Mouse (Mus musculus) brain, adult 2 months (tissue): Measurements from ENCODE around the gene Edc3.
"Not testable (repeated sequence)": the region's sequence is repeated elsewhere in the genome, so short reads cannot be mapped to it uniquely, and the experiment has no call there.

ENCODE experiments used
- DNase-seq: peaks from one replicate; pipeline ENCODE4 v3.0.0; 2011; ENCODE audit warnings: low read depth, low spot score

Gene Edc3

DNA sequence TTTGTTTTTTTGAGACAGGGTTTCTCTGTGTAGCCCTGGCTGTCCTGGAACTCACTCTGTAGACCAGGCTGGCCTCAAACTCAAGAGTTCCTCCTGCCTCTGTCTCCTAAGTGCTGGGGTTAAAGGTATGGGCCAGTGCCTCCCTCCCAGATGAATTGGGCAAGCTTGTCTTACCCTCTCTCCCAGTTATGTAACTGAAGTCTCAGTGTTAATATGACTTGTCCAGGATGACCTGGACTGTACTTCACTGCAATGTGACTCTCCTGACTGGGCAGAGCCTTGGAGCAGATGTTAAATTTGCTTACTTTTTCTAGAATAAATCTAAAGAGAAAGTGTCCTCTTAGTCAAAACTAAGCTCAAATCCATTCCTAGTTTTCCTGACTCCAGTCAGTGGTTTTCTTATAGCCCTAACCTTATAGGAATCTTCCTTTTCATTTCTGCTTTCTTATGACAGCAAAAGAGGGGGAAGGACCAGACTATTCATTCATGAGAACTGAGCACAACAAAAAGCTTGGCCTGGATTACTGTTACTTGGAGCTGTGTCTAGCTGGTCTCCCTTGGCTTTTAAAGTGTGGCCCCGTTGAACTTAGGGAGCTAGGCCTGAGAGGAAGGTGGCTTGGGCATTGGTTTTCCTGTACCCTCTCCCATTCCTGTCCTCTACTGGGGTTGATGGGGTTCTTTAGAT, 9.7 kb upstream of the Edc3 start:
- DNase-seq: peak; percentile 73

DNA sequence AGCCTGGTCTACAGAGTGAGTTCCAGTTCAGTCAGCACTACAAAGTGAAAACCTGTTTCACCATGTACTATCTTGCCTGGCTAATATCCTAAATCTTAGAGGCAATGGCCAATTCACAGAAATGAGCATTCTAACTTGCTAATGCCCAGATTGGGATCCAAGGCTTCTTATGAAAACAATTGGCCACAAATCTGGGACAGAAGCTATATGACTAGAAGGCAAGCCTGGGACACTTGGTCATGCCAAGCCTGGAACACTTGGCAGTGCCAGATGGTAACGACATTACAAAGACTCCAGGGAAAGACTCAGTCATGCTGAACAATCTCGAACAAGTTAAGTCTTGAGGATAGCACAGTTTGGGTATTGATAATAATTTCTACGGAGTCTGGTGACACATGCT, 1.8 kb upstream of the Edc3 start:
- peak; percentile 12 for DNase-seq

DNA sequence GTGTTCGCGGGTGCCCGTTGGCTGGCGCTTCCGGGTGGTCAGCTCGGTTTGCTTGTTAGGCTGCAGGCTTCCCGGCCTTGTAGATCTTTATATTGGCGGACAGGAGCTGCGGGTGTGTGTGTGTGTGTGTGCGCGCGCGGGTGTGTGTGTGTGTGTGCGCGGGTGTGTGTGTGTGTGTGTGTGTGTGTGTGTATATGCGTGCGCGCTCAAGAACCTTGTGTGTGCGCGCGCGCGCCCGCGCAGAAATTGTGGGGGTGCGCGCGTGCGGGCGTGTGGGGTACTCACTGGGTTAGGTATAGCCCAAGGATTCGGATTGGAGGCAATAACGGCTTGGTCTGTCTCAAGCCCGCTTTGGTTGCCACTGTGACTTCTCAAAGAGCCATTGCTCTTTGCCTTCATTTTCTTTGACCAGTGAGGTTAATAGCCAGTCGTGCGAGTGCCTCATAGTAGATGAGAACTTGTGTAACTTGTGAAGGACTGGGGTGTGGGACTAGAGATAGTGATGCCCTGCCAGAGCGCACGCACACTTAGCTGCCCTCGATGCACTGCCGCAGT, 457 bp downstream of the Edc3 start:
- peak; percentile 74 for DNase-seq

DNA sequence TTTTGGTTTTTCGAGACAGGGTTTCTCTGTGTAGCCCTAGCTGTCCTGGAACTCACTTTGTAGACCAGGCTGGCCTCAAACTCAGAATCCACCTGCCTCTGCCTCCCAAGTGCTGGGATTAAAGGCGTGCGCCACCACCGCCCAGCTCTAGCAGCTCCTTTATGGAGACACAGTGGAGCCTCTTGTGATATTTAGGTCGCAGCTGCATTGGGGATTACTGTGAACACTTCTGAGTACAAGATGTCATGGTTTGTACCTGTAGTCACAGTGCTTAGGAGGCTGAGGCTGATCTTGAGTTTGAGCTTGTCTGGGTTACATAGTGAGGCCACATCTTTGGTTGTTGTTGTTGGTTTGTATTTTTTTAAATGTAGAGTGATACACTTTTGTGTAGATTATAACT, 1.9 kb downstream of the Edc3 start:
- not testable (repeated sequence) for DNase-seq

DNA sequence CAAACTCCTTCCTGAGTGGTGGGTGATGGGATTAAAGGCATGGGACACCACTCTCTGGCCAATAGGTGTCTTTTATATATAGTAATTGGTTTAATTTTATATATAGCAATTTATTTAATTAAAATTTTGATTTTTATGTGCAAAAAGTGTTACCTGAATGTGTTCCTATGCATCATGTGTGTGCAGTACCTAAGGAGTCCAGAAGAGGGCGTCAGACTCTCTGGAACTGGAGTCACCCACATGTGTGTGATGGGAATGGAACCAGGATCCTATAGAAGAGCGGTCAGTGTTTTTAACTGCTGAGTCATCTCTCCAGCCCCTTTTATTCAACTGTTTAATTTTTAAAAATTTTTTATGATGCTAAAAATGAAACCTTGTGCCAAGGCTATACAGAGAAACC, 3.9 kb downstream of the Edc3 start:
- no peak for DNase-seq

DNA sequence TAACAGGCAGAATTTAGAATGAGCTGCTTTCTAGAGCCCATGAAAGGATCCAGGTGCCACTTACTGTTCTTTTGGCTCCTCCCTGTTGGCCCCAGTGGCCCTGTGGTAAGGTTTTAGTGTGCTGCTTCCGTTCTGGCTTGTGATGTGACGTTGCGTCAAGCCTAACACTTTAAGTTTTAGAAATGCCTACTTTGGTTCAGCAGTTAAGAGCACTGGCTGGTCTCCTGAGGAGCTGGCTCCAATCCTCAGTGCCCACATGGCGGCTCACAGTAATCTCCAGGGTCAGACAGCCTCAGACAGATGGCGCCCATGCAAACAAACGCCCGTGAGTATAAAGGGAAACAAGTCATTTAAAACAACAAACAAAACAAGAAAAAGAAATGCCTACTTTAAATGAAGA, 10.1 kb downstream of the Edc3 start:
- peak; percentile 75 for DNase-seq

DNA sequence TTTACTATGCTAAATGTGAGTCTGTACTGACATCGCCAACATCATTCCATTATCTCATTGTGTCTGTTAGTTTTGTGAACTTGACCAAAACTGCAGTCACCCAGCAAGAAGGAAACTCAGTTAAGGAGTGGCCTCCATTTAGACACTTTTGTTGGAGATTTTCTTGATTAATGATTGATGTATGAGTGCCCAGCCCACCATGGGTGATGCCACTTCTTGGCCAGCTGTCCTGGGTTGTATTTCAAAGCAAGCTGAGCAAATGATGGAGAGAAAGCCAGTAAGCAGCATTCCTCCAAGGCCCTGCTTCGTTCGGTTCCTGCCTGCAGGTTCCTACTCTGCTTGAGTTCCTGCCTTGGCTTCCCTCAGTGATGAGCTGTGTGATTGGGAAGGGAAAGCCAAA, 12.4 kb downstream of the Edc3 start:
- DNase-seq: no peak

DNA sequence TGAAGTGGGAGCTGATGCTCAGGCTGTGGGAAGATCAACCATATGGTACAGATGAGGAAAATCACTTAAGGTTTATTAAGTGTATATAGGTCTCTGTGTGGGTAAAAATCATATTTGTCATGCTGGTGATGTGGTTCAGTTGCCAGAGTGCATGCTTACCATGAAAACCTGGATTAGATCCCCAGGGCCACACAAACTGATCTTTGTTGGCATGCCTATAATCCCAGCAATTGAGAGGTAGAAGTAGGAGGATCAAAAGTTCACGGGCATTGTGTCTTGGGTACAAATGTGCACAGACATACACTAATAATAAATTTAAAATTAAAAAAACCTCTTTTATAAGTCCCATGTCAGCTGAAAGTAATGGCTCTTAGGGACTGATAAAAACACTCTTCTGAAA, 14.0 kb downstream of the Edc3 start:
- no peak for DNase-seq

DNA sequence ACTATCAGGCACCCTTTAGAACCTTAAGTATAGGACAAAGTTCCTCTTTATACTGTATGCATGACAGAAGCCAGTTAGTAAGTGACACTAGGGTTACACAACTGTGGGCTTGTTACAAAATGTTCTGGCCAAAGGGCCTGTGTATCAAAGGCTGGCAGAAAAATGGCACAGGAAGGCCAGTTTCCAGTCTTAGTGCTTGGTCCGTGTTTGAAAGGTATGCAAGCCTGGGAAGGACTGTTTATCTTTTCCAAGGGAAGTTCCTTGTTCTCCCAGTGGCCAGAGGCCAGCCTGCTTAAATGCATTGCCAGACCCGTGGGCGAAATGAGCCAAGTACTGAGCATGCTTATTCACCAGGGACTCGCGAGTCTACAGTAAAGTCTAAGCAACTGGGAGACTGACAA, 15.0 kb downstream of the Edc3 start:
- DNase-seq: peak; percentile 80

DNA sequence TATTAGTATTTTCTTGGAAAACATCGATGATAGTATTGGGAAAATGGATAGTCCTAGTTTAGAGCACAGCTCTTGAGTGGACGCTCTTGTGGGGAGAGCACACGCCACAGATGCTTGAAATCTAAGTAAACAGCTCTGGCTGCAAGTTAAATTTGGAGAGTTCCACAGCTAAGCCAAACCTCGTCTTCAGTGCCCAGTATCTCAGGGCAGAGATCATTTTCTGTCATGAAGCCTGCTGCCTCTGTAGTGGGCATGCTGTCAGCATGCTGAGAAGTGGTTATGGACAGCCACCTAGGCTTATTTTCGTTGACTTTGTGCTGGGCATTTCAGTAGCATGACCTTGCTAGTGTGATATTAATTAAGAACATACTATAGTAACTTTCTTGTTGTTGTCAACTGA, 15.5 kb downstream of the Edc3 start:
- DNase-seq: peak; percentile 25

DNA sequence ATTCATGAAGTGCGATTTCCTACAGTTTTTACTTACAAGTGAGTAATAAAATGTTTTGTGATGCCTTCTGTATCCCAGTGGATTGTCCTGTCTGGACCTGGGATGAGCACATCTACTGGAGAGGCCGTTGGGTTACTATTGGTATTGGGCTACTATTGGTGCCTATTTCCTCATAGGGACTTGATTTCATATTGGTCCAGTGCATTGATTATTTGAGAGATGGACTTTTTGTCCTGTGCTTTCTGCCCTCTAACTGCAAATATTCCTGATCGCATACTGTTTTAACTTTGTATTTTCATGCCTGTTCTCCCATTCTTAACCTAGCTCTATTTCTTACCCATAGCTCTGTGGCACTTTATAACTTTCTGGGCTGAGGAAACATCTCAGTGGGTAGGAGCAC, 16.4 kb downstream of the Edc3 start:
- DNase-seq: no peak

DNA sequence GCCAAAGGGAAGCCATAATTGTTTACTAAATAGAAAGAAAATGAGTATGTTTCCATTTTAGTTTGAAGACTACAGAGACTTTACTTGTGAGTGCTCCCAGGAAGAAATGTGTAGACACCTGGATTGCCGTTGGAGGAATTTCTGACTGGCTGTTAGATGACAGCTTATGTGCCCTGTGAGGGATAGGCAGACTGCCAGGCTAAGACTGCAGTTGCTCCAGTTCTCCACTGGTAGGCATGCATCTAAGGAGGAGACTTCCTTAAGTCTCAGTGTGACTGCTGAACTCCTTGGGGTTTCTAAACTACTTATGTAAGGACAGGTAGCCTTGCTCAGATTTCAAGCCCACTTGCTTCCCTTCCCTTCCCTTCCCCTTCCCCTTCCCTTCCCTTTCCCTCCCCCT, 20.0 kb downstream of the Edc3 start:
- peak; percentile 84 for DNase-seq

DNA sequence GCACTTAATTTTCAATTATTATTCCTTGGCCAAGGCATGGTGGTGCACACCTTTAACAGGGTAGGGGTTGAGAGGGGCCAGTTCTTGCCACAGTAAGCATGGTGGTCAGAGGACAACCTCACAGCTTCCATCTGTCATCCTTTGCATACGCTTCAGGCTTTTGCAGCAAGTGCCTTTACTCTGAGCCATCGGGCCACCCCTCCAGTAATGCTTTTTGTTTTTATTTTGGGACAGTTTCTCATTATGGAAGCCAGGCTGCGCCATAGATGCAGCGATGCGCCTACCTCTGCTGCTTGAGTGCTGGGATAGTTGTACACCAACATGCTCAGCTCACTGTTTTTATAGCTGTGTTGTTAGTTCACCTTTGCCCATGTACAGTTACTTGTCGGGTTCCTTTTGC, 25.3 kb downstream of the Edc3 start:
- no peak for DNase-seq

DNA sequence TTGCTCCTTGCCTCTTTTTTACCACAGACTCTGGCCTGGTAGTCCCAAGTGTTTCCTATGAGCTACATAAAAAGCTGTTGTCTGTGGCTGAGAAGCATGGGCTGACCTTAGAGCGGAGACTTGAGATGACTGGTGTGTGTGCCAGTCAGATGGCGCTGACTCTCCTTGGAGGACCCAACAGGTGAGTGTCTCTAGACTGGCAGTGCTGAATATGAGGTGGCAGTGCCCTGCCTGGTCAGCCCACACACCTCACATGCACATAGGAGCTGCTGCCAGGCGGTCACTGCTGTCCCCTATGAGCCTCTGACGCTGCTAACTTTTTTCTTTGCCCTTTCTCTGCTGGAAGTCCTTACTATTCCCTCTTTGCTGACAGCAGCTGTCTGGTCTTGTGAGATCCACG, 31.5 kb downstream of the Edc3 start:
- no peak for DNase-seq

DNA sequence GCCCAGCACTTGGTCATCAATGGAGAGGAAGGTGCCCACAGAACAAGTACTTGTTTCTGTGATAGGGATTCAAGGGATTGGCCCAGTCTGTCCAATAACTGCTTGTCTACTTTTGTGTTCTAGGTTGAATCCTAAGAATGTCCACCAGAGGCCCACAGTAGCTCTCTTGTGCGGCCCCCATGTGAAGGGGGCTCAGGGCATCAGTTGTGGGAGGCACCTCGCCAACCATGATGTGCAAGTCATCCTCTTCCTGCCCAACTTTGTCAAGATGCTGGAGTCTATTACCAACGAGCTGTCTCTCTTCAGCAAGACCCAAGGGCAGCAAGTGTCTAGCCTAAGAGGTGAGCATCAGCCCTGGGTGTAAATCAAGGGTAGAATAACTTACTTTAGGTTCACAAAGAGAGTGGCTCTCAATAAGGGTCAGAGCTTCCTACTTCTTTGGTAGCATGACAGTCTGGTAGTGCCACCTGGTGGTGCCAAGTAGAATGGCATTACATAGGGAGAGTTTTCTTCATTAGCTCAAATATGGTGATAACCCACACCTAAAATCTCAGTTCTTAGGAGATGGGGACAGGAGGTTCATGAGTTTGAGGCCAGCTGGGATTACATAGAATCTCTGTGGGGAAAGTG, 36.2 kb downstream of the Edc3 start:
- peak; percentile 82 for DNase-seq

DNA sequence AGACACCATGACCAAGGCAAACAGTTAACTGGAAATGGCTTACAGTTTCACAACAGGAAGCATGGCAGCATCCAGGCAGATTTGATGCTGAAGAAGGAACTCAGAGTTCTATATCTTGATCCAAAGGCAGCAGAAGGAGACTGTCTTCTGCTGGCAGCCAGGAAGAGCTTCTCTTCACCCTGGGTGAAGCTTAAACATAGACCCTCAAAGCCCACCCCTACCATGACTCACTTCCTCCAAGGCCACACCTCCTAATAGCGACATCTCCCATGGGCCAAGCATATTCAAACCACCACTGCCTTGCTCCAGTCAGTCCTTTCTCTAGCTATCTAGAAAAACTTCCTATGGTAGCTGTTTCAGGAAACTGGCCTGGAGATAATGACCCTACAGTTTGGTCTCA, 38.7 kb downstream of the Edc3 start:
- DNase-seq: no peak

DNA sequence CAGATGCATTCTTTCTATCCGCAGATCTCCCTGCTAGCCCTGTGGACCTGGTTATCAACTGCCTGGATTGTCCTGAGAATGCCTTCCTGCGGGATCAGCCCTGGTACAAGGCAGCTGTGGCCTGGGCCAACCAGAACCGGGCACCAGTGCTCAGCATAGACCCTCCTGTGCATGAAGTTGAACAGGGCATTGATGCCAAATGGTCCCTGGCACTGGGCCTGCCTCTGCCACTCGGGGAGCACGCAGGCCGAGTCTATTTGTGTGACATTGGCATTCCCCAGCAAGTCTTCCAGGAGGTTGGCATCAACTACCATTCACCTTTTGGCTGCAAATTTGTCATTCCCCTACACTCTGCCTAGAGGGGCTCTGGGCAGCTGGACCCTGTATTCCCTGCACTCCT, 39.8 kb downstream of the Edc3 start:
- peak; percentile 68 for DNase-seq

DNA sequence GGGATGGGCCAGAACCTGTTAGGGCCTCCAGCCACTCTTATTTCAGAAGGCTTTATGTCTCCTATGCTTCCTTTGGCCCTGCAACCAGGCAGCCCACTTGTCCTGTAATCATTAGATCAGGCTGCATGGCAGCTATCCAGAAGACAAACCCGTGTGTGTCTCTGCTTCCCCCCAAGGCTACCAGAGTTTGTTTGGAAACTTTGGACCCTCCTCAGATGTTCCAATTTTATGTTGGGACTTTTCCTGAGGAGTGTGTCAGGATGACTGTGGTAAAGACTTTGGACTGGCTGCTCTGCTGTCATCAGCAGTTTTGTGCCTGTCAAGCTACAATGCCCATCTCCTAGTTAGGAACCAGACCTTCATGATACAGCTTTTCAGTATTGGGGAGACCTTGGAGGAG, 40.5 kb downstream of the Edc3 start:
- DNase-seq: no peak

DNA sequence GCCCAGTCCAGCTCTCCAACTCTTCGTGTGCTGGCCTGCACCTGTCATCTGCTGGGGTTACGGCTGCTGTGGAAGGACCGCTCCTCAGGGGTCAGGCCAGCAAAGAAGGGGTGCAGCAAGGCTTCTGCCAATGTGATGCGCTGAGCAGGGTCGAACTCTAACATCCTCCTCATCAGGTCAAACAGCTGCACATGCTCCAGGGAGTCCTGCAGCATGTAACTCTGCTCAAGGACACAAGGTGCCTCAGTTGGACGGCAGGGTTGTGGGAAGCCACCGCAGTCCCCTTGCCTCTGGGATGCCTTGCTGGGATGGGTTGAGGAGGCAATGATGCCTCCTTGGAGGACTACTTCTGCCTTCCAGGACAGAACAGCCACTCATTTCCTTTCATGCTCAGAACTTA, 42.6 kb downstream of the Edc3 start:
- DNase-seq: no peak

DNA sequence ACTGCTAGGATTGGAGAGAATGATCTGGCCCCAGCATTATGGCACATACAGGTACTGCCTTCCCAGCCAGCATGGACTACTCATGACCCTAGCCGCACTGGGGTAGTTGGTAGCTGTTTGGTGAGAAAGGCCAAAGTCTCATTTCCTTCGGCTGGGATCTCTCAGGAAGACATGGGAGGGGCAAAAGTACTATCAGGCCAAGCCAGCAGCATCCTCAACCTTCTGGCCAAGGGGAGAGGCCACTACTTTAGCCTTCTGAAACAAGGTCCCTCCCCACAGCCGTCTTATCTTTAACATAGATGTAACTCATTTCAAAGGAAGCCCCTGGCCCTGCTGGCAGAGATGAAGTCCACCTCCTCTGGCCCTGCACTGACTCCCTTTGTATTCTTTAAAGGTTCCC, 49.2 kb downstream of the Edc3 start:
- DNase-seq: no peak

DNA sequence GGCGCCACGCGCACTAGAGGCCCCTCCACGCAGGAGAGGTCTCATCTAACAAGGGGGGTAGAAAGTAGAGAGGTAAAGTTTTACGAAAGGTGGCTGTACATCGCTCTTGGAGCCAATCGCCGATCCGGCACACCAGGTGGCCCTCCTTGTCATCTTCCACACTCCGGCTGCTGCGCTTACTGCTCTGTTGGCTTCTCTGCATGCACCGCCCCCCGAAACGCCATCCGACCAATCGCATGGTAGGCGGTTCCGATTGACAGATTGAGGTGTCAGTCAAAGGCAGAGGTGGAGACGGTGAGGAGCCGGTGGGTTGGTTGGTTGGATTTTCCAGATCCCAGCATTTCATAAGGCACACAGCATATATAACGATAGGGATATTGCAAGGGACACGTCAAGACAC, 50.2 kb downstream of the Edc3 start:
- DNase-seq: peak; percentile 67

DNA sequence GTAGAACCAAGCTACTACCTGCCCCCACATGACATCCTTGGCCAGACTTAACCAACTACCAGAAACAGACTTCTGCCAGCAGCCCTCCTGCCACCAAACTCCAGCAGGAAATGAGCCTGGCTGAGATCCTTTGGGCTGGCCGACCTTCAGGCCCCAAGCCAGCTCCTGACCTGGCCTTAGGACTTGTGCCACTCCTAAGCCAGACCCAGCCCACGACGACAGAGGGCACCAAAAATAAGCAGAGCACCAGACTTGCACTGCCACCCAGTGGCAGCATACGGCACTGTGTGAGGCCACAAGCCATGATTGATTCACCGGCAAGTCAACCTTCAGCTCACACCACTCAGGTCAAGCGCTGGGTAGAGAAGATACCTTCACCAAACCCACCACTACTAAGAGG, 50.9 kb downstream of the Edc3 start:
- DNase-seq: peak; percentile 95

DNA sequence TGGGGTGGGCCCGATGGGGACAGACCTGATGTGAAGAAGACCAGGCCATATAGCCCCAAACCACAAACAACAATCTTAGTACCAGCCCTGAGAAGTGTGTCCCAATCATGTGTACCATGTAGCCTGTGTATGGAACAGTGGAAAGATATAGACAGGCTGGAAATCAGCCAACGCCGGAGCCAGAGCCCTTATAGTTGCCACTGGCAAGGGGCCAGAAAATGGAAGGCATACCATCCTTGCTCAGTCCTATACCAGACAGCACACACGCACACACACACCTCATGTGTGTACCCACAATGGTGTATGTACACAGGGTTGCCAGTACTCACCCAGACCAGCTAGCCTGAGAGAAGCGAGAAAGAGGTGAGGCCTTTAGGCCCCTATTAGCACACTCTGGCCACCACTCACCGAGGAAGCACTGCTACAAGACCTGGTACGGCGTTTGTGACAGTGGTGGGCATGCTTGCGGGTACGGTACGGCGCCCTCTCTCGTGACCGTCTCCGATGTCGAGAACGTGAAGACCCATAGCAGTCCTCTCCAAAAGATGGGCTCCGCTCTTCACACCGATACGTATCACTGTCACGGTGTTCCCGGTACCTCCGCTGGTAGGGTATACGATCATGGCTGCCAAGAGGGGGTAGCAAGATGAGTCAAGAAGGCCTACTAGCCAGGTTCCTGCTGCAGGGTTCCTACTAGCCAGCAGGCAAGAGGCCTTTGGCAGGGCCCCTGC, 52.2 kb downstream of the Edc3 start:
- no peak for DNase-seq
